Comparison of ENCODE assay signal across 36 mouse cellular contexts in the genomic region with DNA sequence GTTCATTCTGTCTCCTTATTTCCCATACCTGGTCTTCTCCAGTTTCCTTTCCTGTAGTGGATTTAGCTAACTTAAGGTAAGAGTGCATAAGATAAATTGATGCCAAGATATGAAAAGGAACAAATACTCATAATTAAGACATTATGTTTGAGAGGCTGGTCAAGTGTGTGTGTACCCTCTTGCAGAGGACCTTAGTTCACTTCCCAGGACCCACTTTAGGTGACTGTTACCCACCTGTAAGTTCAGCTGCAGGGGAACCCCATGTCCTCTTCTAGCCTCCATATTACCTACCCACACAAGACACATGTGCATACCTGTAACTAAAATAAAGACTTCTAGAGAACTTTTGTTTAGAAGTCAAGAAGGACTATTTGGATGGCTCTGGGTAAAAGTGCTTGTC.
"Had no signal": no experiment of that assay in that cellular context is flagged by ENCODE, and none has a peak within 500 bp of the region (broad histone marks: within the 10 kb centered on the region; RNA-seq: fewer than 3 reads in every experiment).

No protein-coding gene starts in this region.

- H3K27me3 ChIP-seq: heart, embryonic 12.5 days; heart, embryonic 13.5 days; heart, embryonic 15.5 days; hindbrain, embryonic 12.5 days; hindbrain, embryonic 13.5 days; hindbrain, embryonic 15.5 days; intestine, embryonic 15.5 days; kidney, embryonic 15.5 days had no signal

- H3K9ac ChIP-seq: heart, embryonic 12.5 days; heart, embryonic 13.5 days; heart, embryonic 15.5 days; hindbrain, embryonic 12.5 days; hindbrain, embryonic 13.5 days; hindbrain, embryonic 14.5 days; hindbrain, embryonic 15.5 days; intestine, embryonic 15.5 days; kidney, embryonic 15.5 days had no signal

- H3K27ac ChIP-seq: heart, adult 2 months; heart, embryonic 10.5 days; heart, embryonic 13.5 days; heart, embryonic 15.5 days; hindbrain, embryonic 10.5 days; hindbrain, embryonic 12.5 days; hindbrain, embryonic 13.5 days; hindbrain, embryonic 14.5 days; hindbrain, embryonic 15.5 days; hindbrain, postnatal 0 days; intestine, embryonic 15.5 days; kidney, embryonic 15.5 days; kidney, postnatal 0 days; layer of hippocampus, adult 2 months had no signal

- H3K36me3 ChIP-seq: intestine, embryonic 15.5 days had no signal

- H3K4me3 ChIP-seq: heart, adult 2 months; heart, embryonic 10.5 days; heart, embryonic 12.5 days; heart, embryonic 13.5 days; heart, embryonic 15.5 days; hindbrain, embryonic 10.5 days; hindbrain, embryonic 12.5 days; hindbrain, embryonic 13.5 days; hindbrain, embryonic 15.5 days; intestine, embryonic 15.5 days; kidney, embryonic 15.5 days; layer of hippocampus, adult 2 months had no signal

- ATAC-seq: hindbrain, embryonic 16.5 days; hindbrain, postnatal 0 days; inflammation-experienced regulatory T-cells, adult 6 months; intestine, embryonic 15.5 days; intestine, embryonic 16.5 days; intestine, postnatal 0 days had no signal

- H3K4me1 ChIP-seq: heart, embryonic 10.5 days; heart, embryonic 12.5 days; heart, embryonic 13.5 days; heart, embryonic 15.5 days; hindbrain, embryonic 10.5 days; hindbrain, embryonic 12.5 days; hindbrain, embryonic 13.5 days; hindbrain, embryonic 15.5 days; intestine, embryonic 15.5 days; kidney, embryonic 15.5 days had no signal

- H3K9me3 ChIP-seq: heart, embryonic 10.5 days; heart, embryonic 15.5 days; hindbrain, embryonic 12.5 days; hindbrain, embryonic 15.5 days; intestine, embryonic 15.5 days had no signal

- H3K4me2 ChIP-seq: heart, embryonic 11.5 days; heart, embryonic 12.5 days; heart, embryonic 13.5 days; heart, embryonic 15.5 days; hindbrain, embryonic 12.5 days; hindbrain, embryonic 13.5 days; hindbrain, embryonic 14.5 days; hindbrain, embryonic 15.5 days; intestine, embryonic 15.5 days; kidney, embryonic 15.5 days had no signal

- DNase-seq: heart, adult 18-20 months; heart, adult 2 months; heart, postnatal 10 days; heart, postnatal 14 days; heart, postnatal 36 days; heart, postnatal 4 days; kidney, adult 11 months; kidney, adult 18-20 months; kidney, adult 2 months; kidney, adult 8-10 months; kidney, adult 9 months; kidney, postnatal 10 days; kidney, postnatal 14 days; kidney, postnatal 25 days; kidney, postnatal 36 days; kidney, postnatal 4 days; layer of hippocampus, adult 9-11 months had no signal
